Mouse (Mus musculus) lung, postnatal 0 days (tissue): Measurements from ENCODE around the gene Entpd2. TPM values are rescaled to one million over a fixed set of nuclear protein-coding genes. Genes with fewer than 3 reads are reported as not detected.
A peak's percentile ranks its signal among the peaks of the same experiment; 100 is the strongest.

Experiments
- ATAC-seq: fragments of 200-750 bp; cut with Nextera tagmentation; 2 replicates; pipeline ENCODE4 v1.8.0; 2017; ENCODE audit warnings: moderate library complexity
- DNase-seq: peaks from one replicate; pipeline ENCODE4 v3.0.0-alpha.2; 2016; ENCODE audit warnings: low spot score
- H3K27ac ChIP-seq: fragments of 300-500 bp; sonication (generic); 2 replicates; pipeline ENCODE4 v1.5.1; 2014; ENCODE audit warnings: antibody characterized with exemption, mild to moderate bottlenecking, low read length, mixed read lengths
- H3K27me3 ChIP-seq: fragments of 300-500 bp; sonication (generic); replicated peaks from 2 replicates; pipeline ENCODE4 v1.6.1; 2014; ENCODE audit warnings: low read length, mixed read lengths; ENCODE audit not compliant: insufficient read depth
- H3K36me3 ChIP-seq: fragments of 300-500 bp; sonication (generic); 2 replicates; pipeline ENCODE4 v1.6.1; 2014; ENCODE audit warnings: low read length, mixed read lengths; ENCODE audit not compliant: insufficient read depth
- H3K4me1 ChIP-seq: fragments of 300-500 bp; sonication (generic); 2 replicates; pipeline ENCODE4 v1.6.1; 2014; ENCODE audit warnings: antibody characterized with exemption, low read depth, low read length, mixed read lengths; ENCODE audit not compliant: insufficient read depth
- H3K4me2 ChIP-seq: fragments of 300-500 bp; sonication (generic); replicated peaks from 2 replicates; pipeline ENCODE4 v1.6.1; 2014; ENCODE audit warnings: low read depth, mild to moderate bottlenecking, low read length, moderate library complexity, mixed read lengths
- H3K4me3 ChIP-seq: fragments of 300-500 bp; sonication (generic); 2 replicates; pipeline ENCODE4 v1.5.1; 2014; ENCODE audit warnings: low read depth, low read length
- H3K9ac ChIP-seq: fragments of 300-500 bp; sonication (generic); replicated peaks from 2 replicates; pipeline ENCODE4 v1.6.1; 2014; ENCODE audit warnings: low read depth, mild to moderate bottlenecking
- H3K9me3 ChIP-seq: fragments of 300-500 bp; sonication (generic); 2 replicates; pipeline ENCODE4 v1.6.1; 2016; ENCODE audit warnings: low read length, mixed read lengths
- CTCF ChIP-seq: IDR thresholded peaks from 2 replicates; pipeline ENCODE4 v1.5.1; 2016; ENCODE audit warnings: antibody characterized with exemption, mild to moderate bottlenecking
- EP300 ChIP-seq: IDR thresholded peaks from 2 replicates; pipeline ENCODE4 v1.6.1; 2016; ENCODE audit warnings: antibody characterized with exemption, mild to moderate bottlenecking, control low read depth
- WGBS: fragments of 180-500 bp; shearing (Covaris S2); extraction: QIAGEN DNeasy Blood & Tissue Kit; methylation state at CpG from one replicate; pipeline ENCODE4 v1.1.7; 2014; 5-methylcytosine and 5-hydroxymethylcytosine counted together
- polyA plus RNA-seq: library from polyadenylated mRNA; unstranded; fragments of >200 nt; fragmentation: Nextera tagmentation; extraction: Ambion mirVana; gene quantifications from 2 replicates; pipeline ENCODE4 v1.2.1, GENCODE M21; 2015

Entpd2 gene
- polyA plus RNA-seq, 1 experiment from 2014 or later: 2.6 TPM

DNA sequence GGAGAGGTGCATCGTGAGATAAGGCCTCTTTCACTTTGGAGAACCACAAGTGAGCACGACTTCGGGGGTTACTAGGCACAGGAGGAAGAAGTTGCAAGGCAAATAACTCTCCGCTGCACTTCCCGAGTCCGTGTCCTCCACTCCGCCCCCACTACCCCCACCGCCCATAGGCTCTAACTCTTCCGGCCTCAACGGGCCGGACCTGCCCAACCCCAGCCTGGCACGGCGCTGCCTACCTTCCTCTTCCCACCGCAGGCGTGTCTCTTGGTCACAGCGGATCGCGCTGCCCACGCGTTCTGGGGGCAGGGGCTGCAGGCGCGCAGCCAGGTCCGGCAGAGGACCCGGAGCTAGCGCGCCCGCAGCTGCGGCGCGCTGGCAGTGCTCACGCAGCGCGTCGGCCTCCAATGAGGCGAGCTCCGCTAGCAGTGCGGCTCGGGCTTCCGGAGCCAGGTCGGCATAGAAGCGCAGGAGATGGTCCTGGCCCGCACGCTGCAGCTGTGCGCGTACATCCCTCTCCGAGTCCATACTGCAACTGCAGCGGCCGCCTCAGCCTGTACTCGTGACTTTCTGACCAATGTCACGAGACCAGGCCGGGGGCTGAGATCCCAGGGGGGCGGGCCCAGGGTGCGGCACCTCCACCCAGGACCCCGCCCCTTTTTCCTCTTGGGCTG lies 30.4 kb upstream of the Entpd2 start, which contains the start of gene Uap1l1:
Gene Uap1l1, minus strand, starts transcription at position 592 of the 671 bp plus-strand sequence.
- Histone ChIP-seq H3K4me2 (peak within 1 kb of the TSS; percentile 97), H3K36me3 (0 out of 2 replicates have a peak, but pooled peaks cover 4% of the 10 kb centered on the region), H3K4me3 (peak within 1 kb of the TSS; percentile 69), H3K27ac (peak within 1 kb of the TSS; percentile 73), H3K9me3 (no peaks in the 10 kb centered on the region), H3K27me3 (no peaks in the 10 kb centered on the region), H3K4me1 (peaks cover 6% of the 10 kb centered on the region; the same call in 1 of the 2 replicates), H3K9ac (peak within 1 kb of the TSS; percentile 68)
- under 1% methylated on average over 53 of the region's 54 CpGs for WGBS
- peak; percentile 92 for DNase-seq
- ATAC-seq: peak; percentile 85
- no peak for TF ChIP-seq EP300
- no peak for TF ChIP-seq CTCF

DNA sequence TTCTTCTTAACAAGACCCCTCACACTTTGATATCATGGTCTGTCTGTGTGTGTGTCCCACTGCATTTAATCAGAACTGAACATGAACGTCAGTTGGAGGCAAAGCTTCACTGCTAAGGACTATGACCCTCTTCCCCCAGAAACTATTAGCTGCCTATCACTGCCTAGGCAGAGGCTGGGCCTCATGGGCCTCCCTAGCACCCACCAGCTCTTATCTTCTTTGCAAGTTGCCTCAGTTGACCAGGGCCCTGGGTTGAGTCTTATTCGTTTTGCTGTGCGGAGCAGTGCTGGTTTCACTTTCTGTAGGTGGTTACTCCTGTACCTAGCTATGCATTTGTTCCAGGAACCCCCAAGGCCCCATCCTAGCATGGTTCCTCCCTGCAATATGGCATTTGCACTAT lies 25.7 kb upstream of the Entpd2 start:
- 84% methylated on average over 3 of the region's 3 CpGs for WGBS
- no peak for TF ChIP-seq CTCF
- no peak for TF ChIP-seq EP300
- ATAC-seq: no peak
- no peak for DNase-seq
- Histone ChIP-seq H3K4me3 (no peak overlapping the region), H3K4me2 (no peak overlapping the region), H3K4me1 (peaks cover 19% of the 10 kb centered on the region), H3K36me3 (no peaks in the 10 kb centered on the region), H3K27ac (no peak overlapping the region), H3K9me3 (no peaks in the 10 kb centered on the region), H3K9ac (no peak overlapping the region), H3K27me3 (no peaks in the 10 kb centered on the region)

DNA sequence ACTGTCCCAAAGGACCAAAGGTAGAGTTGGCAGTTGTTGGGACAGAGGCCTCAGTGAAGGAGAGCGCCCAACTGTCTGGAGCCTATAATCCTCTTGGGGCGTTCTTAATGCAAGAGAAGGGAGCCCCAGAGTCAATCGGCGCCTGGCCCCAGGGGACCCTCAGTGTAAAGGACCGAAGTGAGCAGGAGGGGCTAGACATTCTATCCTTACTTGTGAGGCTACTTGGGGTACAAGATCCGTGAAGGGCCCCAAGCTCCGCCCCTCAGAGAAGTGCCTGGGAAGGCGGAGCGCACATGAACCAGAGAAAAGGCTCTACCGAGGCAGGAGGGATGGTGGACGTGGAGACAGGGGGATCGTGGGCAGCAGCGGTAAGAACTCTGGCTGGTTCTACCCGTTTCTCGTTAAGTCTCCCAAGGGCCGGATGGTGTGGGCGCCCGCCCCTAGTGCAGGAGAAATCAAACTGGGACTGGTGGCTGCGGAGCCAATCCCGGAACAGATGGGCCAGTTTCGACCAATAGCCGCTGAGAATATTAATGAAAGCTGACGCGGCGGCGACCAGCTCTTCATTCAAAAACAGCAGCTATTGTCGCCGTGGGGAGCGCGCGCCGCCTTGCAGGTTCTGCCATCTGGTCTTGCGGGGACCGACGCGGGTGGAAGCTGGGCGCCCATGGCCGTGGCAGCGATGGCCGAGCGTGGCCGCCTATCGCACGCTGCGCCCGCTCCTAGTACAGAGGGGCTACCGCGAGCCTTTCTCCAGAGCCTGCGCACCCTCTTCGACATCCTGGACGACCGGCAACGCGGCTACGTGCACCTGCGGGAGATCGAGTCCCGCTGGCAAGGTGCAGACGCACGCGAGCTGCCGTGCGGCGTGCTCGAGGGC lies 23.7 kb upstream of the Entpd2 start, which contains the start of gene Sapcd2:
Gene Sapcd2, plus strand, starts transcription at position 558 of the 880 bp plus-strand sequence.
- DNase-seq: peak; percentile 93
- Histone ChIP-seq H3K4me2 (peak within 1 kb of the TSS; percentile 100), H3K27ac (no peak within 1 kb of the TSS), H3K4me1 (peaks cover 19% of the 10 kb centered on the region), H3K4me3 (peak within 1 kb of the TSS; percentile 54), H3K9me3 (no peaks in the 10 kb centered on the region), H3K9ac (no peak within 1 kb of the TSS; the same call in 1 of the 2 replicates), H3K27me3 (no peaks in the 10 kb centered on the region), H3K36me3 (no peaks in the 10 kb centered on the region)
- TF ChIP-seq CTCF (no peak), EP300 (no peak)
- 1% methylated on average over 65 of the region's 65 CpGs for WGBS
- ATAC-seq: peak; percentile 97

DNA sequence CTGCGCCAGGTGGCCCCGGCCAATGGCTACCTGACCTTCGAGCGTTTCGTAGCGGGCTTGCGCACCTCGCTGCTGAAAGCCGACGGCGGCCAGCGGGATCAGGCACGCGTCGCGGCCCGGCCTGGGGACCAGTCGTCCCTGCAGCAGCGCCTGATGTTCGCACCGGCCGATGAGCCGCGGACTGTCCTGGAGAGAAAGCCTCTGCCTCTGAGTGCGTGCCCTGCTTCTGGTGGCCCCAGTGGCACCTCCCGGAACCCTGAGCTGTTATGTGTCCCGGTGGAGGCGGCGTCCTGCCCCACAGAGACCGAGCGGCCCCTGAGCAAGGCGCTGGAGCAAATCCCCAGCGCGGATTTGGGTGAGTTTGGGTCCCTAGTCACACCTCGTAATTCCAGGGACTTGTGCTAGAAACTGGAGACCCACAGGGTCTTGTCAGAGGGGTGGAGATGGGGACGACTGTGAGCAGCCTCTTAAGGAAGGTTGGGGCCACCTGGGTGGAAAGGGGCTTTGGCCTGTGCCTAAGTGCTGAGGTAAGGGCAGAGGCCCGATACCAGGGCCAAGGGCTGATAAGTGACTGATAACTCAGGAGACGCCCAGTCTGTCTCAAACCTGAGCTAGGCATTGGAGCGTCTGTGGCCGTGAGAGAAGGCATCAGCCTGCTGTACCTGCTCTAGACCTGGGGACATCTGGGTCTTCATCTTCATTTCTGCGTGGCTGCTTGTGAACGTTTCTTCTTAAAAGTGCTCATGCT lies 22.9 kb upstream of the Entpd2 start:
- H3K27ac ChIP-seq: no peak overlapping the region

DNA sequence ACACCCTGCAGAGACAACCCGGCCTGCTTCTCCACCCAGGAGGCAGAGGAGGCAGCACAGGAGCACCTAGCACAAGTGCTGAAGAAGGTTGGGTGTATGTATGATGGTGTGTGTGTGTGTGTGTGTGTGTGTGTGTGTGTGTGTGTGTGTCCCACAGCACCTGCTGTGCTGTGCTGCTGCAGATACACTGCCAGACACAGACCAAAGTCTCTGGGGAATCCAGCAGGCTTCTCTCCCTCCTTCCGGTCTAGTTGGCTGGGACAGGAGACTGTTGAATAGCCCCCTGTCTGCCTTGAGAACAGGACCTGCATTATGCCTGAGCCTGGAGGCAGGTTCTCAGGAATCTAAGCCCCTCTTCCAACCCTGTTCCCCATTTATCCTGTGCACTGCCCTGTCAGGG lies 22.2 kb upstream of the Entpd2 start:
- Histone ChIP-seq H3K27ac (no peak overlapping the region), H3K9ac (no peak overlapping the region), H3K4me2 (peak overlapping the region; percentile 100; the same call in 1 of the 2 replicates), H3K4me1 (peaks cover 19% of the 10 kb centered on the region), H3K36me3 (no peaks in the 10 kb centered on the region), H3K4me3 (no peak overlapping the region), H3K27me3 (no peaks in the 10 kb centered on the region), H3K9me3 (no peaks in the 10 kb centered on the region)
- ATAC-seq: no peak
- 27% methylated on average over 2 of the region's 2 CpGs for WGBS
- no peak for DNase-seq
- no peak for TF ChIP-seq CTCF
- no peak for TF ChIP-seq EP300

More for the DNA sequence above, 22.9 kb upstream of the Entpd2 start:
- Histone ChIP-seq H3K9ac (no peak overlapping the region; the same call in 1 of the 2 replicates), H3K4me1 (peaks cover 19% of the 10 kb centered on the region), H3K27me3 (no peaks in the 10 kb centered on the region), H3K36me3 (no peaks in the 10 kb centered on the region), H3K4me3 (peak overlapping the region; percentile 54), H3K4me2 (peak overlapping the region; percentile 100), H3K9me3 (no peaks in the 10 kb centered on the region)
- DNase-seq (no peak), ATAC-seq (no peak; the same call in 1 of the 2 replicates)
- 4% methylated on average over 42 of the region's 42 CpGs for WGBS
- no peak for TF ChIP-seq CTCF
- no peak for TF ChIP-seq EP300
